Mouse (Mus musculus) frontal cortex, postnatal 25 days (tissue): ENCODE data around the gene Tspan15.

Source experiments
- DNase-seq, 2 experiments: peaks; one replicate each; pipeline ENCODE4 v3.0.0; 2022; ENCODE audit warnings: low spot score in 2 of 2

The Tspan15 gene

DNA sequence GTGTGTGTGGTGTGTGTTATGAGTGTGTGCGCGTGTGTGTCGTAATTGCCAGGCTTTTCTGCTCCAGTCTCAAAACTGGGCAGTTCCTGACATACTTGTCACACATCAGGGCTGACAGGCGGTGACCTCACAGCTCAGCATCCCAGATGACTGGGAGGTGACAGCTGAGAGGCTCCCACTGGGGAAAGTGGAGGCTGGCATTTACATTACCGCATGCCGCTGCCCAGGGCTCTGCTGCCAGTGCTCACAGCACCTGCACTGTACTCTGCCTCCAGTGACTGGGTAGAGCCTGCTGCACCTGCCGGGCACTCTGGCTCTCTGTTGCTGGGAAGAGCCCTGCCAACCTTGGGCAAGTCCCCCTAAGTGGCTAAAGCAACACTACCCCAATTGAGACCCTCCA, 40.2 kb downstream of the Tspan15 start:
- DNase-seq = no peak

DNA sequence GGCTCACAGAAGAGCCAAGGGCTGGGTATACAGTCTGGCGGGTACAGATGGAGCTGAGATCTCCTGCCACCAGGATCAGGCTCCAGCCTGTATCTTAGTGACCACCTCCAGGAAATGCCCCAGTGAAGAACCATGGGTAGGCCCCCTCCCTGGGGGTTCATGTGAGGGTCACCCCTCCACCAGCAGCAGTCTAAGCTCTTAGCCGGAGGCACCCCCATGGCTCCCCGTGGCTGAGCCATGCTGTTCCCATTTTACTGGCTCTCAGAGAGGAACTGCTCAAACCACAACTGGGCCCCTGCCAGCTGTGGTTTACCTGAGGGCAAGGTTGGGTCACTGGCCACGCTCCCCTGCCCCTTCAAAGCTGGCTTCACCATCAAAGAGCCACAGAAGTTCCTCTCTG, 41.1 kb downstream of the Tspan15 start:
- DNase-seq = no peak

DNA sequence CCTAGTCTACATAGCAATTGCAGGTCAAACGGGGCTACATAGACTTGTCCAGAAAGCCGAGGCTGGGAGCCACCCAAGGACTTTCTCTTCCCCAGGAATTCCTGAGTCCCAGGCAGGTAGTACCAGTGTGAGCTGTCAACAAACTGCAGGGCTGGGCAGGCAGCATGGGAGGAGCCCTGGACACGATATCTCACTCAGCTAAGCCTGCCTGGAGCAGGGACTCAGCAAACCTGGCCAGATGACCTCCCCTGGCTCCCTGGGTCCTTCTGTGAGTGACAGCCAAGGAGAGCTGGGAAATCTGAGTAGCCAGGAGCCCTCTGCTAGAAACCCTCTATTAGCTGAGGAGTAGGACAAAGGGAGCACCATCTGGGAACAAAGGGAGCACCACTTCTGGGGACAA, 41.7 kb downstream of the Tspan15 start:
- DNase-seq = no peak

DNA sequence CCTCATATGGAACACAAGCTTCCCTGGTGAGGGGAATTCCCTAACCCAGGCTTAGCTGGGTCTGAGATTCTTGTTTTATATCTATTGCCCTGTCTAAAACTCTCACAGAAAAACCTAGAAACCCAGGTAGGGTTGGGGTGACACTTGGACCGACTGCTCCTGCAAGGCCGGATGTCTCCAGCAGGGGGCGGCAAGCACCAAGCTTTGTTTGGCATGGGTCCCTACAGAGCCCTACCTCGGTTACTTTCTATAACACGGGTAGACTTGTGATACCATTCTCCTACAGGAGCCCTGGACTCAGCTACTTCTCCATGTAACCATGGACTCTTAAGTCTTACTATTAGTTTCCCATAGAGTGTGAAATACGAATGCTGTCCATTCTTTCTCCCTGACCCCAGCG, 44.2 kb downstream of the Tspan15 start:
- DNase-seq = peak; percentile 81 to 83

DNA sequence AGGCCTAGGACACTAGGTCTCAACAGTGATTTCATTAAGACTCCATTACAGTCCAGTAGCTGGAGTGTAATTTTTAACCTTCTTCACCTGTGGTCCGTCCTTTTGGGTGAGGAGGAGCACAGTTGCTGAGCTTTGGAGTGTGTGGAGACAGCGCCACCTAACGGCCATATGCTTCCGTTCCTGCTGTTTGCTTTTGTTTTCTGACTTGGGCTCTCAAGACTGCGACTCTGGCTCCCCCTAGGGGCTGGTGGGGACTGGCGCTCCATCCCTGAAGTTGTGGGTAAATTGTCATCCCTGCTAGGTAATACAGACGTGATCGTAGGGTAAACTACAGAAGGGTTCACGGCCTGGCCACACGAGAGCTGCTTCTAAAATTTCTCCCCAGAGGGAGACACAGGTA, 48.0 kb downstream of the Tspan15 start:
- peak; percentile 98 to 99 for DNase-seq

DNA sequence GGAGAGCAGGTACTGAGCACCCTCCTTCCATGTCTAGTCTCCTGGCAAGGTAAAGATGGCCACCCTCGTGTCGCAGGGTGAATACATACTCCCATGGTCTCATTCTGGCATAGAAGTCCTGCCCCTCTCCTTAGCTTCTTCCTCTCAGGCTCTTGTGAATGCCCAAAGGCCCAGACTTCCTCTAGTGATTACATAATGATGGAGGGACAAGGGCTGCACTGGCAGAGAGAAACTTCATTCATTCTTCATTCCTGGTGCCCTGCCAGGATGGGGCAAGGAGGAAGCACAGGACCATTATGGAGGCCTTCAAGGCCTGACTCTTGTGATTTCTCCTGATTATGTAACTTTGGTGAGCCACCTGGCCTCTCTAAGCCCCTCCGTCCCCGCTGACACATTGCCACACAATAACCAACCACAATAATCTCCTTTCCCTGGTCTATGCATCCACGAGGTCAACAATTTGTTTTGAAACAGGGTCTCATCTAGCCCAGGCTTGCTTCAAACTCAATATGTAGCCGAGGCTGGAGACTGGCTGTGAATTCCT, 48.5 kb downstream of the Tspan15 start:
- DNase-seq = no peak

DNA sequence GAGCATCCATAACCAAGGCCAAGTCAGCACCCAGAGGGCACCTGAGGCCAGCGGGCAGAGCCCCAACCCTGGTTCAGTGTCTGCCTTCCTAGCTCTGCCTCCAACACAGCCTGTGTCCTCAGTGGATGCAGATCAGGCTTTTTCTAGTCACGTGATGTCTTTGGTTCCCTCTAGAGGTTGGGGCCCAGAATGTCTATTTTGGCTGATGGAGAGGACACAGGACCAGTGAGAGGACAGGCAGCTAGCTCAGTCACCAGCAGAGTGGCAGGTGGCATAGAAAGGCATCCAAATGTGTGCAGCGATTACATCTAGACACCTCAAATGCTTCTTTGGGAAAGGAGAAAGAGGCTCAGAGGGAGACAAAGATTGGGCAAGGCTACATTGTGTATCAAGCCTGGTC, 49.4 kb downstream of the Tspan15 start:
- DNase-seq = no peak

DNA sequence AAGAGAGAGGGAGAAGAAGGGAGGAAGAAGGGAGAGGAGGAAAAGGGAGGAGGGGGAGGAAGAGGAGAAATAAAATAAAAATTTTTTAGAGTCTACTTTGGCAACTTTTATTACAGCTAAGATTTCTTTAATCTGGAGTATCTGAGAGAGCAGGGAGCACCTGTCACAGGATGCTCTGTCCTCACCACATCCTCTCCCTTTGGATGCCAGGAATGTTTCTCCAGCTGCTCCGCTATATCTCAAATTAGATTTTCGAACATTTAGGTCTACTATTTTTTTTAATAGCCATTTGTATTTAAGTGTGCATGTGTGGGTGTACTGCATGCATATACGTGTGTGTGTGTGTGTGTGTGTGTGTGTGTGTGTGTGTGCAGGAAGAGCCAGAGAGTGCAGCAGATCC, 51.1 kb downstream of the Tspan15 start:
- DNase-seq = no peak

DNA sequence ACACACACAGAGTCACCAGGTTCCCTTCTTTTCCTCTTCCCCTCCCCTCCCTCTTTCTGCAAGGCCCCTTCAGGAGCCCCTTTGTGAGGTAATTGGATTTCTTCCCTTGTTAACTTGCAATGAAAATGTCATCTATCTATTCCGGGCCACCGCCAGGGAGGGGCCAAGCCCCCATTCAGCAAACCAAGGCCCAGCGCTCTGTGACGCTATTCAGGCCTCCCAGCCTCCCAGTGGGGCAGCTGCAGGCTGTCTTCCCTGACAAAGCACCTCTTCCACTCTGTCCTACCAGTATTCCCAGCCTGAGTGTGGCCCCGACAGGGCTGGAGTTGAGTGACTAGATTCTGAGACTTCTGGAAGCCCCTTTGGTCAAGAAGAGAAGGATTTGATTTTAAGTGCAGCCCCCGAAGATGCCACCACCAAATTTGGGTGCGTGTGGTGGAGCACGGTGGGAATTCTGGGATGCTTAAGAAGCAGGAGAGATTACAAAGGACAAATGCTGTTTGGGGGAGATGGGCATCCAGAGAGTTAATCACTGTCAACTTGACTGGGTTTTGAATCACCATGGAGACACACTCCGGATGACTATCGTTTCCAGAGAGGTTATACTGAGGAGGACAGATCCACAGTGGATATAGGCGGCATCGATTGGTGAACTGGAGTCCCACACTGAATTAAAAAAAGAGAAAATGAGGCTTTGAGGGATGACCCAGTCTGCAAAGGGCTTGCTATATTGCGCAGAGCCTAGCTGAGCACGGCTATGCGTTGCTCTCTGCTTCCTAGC, 56.3 kb downstream of the Tspan15 start:
- no peak for DNase-seq

DNA sequence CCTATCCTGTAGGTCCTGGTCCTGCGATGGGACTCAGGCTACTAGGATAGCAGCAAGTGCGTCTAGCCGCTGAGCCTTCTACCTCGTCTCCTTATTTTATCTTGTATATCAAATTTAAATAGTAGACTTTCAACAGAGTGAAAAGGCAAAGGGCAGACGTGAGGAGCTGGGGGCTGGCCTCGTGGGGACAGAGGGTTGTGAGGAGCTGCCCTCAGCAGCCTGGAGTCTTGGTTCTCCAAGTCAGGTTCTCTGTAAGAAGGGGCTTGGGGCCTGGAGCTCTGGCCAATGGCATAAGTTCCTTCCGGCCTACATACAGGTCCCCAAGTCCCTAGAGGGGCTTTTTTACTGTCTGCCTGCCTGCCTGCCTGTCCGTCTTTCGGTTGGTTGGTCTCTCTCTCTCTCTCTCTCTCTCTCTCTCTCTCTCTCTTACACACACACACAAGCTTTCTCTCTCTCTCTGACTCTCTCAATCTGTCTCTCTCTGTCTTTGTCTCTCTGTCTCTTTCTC, 57.1 kb downstream of the Tspan15 start:
- DNase-seq = no peak

DNA sequence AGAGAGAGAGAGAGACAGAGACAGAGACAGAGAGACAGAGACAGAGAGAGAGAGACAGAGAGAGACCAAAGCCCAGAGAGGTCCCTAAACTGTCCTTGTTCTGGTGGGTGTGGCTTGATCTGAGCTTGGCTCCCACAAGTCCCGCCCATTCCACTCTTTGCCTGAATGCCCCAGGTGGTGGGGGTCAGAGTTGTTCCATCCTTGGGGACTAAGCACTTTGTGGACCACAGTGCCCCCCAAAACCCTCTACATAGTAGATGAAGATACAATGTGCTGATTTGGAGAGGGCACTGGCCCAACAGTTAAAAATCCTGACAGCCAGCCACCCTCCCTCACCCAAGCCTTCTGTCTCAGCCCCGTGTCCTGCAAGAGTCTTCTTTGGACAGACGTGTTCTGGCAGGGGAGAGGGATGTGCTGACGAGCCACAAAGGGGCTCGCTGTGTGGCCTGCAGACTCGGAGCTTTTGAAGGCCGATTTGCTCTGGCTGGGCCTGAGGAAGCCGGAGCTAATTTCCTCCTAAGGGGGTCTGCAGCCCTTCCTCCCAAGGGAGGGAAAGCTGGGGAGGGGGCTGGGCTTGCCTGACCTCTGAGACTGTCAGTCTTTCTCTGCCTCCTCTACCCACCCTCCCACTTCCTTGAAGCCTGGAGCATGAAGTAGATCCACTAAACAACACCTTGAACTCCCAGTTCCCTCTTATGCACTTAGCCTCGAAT, 58.1 kb downstream of the Tspan15 start:
- no peak for DNase-seq

DNA sequence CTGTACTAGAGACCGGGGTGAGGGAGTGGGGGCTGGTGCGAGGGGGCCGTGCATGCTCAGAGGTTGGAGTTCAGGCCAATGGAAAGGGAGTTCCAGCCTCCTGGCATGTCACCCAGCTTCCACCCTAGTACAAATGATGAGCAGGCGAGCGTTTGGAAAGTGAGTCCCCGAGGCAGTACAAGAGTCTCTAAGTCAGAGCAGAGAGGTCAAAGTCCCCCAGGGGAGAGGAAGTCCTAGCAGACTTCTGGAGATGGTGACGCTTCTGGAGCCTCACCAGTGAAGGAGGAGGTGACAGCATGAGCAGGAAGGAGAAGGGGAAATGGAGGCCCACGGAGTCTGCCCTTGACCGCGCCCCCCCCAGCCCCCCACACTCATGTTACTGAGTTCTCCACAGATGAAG, 68.6 kb downstream of the Tspan15 start:
- DNase-seq = no peak

DNA sequence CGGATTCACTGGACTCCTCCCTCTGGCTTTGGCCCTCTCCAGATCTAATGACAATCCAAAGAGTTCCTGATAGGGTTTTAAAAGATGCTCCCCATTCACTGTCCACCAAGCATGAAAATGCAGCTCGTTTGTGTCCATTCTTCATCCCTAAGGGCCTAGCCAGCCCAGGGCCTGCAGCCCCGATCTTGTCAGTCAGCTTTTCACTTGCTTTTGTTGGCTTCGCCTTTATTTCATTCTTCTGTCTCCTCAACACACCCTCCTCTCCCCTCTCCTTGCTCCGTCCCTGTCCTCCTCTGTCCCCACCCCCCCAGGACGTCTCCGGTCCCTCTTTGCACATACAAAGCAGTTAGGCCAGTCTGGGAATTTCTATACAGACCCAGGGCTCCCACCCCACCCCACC, 81.1 kb downstream of the Tspan15 start:
- DNase-seq = no peak

DNA sequence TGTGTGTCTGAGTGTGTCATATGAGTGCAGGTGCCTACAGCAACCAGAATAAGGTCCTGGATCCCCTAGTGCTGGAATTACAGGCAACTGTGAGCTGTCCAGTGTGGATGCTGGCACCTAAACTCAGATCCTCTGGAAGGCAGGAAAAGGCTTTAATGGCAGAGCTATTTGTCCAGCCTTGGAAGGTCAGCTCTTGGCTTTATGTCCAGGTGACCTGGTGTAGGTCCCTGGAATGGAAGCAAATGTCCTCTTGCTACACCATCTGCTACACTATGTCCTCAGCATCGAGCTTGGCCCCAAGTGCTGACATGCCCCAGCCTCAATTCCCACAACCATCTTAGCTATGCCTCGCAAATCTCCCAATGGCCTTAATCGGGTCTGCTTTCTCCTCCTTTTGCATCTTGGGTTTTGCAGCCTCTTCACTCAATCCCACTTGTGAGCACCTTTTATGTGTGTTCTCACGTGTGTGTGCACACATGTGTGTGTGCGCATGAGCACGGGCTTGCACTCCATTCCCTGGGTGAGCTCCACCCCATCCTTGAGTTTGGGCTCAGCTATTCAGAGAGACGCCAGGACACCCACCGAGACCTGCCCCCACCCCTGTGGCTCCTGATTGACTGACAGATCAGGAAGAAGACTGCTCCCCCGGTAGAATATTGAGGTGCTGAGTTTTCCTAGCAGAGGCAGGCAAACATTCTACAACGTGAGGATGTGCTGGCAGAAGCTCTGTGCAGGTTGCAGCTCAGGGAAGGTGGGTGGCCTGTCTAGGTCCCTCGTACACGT, 83.4 kb downstream of the Tspan15 start:
- no peak for DNase-seq

DNA sequence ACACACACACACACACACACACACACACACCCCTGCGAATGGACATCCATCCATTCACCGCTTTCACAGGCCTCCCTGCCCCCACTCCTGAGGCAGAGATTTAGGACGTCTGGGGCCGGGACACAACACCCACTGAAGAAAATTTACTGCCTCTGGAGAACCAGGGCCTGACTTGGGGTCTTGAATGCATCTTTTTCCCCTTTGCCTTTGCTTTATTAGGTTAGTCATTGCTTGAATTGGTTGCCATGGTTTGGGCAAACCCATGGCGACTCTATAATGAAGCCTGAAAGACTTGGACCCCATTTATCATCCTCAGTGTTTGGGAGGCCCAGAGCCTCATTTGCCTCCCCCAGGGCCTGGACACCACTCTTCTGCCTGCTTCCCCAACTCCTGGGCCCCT, 85.1 kb downstream of the Tspan15 start:
- no peak for DNase-seq

DNA sequence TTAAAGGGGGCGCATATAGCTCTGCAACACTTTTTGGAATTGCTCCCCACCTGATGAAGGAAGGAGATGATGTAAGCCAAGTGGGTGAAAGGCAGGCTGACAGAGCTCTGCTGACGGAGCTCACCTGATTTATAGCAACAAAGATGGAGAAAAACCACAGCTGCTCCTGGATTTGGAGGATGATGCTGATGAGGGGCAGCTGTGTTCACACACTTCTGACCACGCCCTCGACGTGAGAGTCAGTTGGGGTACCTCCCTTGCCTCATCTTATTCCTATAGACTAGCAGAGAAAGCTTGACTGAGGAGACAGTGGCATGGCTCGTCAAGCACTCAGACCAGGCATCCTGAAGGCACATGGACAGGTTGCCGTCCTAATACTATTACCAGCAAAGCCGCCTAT, 87.2 kb downstream of the Tspan15 start, which contains the start of gene Fam241b:
Gene Fam241b (minus strand): TSS at position 101 of the 400 bp plus-strand sequence.
- no peak for DNase-seq

DNA sequence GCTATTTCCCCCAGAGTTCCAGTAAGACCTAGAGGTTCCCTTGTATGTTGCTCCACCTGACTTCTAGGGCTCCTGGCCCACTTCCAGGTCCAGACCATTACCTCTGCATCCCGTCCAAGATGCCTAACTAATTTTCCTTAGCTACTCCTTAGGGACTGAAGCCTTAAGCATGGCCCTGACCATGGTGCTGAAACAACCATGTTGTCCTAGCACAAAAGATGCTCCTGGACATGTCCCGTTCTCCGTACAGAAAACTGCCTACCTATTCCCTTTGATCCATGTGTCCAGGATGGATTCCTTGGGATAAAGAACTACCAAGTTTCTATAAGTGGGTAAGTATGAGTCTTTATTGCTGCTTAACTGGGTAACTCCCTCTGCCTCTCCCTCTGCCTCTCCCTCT, 93.0 kb downstream of the Tspan15 start:
- DNase-seq = no peak

DNA sequence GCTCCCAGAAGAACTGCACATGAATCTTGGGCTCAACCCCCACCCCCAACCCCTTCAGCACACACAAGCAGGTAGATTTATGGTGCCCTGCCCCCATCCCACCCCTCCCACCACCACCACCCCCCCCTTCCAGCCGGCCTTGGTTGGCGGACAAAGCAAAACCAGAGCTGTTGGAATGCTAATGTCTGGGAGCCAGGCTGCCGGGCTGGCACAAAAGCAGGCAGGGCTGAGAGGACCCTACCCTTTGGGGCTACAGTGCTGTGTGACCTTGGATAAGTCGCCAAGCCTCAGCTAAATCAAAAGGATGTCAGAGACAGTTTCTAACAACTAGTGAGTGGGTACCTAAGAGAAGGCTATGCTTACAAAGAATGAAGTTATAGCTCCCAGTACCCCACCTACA, 93.9 kb downstream of the Tspan15 start:
- no peak for DNase-seq

DNA sequence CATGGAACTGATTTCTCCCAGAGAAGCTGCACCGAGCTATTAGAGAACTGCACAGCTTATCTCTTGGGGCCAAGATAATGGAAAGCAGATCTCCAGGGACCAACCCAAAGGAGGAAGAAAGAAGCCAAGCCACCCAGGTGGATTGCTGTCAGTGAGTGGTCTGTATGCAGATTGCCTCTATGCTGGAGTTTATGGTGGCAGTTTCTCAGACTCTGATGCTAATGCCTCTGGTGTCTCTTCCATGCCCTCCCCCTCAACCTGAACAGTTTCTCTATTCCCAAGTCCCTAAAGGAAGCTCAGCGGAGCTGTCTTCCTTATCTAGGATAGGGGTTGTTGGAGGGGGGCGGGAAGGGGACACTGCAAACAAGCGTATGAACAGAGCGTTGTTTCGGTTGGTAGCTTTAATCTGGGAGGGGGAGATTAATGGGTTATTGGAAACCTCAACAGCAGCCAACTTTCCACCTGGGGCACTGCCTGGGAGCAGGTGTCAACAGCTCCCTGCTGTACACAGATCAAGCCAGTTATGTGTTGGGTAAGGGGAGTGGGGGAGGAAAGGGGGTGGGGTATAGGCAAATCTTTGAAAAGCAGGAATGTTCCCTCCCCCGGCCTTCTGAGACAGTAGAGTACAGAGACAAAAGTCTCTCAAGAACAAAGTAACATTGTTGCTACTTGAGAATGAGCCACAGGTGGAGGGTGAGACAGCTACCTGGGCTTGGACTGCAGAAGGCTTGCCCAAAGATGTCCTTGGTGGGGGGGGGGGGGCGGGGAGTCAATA, 95.2 kb downstream of the Tspan15 start:
- DNase-seq = no peak
